Mouse (Mus musculus) monocyte, adult 5-6 weeks (primary cell): ENCODE data around the gene Ptgfr. TPM values are rescaled to one million over a fixed set of nuclear protein-coding genes. Genes with fewer than 3 reads are reported as not detected.

Source experiments
- ATAC-seq: fragments of 153-309, 156-312 bp; replicated peaks from 2 replicates; pipeline ENCODE4 v1.8.0; 2017; ENCODE audit warnings: mild to moderate bottlenecking; ENCODE audit not compliant: low TSS enrichment, insufficient number of reproducible peaks, severe bottlenecking, poor library complexity, low FRiP score
- total RNA-seq: library from RNA; stranded (forward); fragments of 200-1000, 200-491, 200-594 nt; gene quantifications from 3 replicates; pipeline ENCODE4 v1.2.3, GENCODE M21; 2017

Ptgfr gene
- not detected in 3 replicates for total RNA-seq

DNA sequence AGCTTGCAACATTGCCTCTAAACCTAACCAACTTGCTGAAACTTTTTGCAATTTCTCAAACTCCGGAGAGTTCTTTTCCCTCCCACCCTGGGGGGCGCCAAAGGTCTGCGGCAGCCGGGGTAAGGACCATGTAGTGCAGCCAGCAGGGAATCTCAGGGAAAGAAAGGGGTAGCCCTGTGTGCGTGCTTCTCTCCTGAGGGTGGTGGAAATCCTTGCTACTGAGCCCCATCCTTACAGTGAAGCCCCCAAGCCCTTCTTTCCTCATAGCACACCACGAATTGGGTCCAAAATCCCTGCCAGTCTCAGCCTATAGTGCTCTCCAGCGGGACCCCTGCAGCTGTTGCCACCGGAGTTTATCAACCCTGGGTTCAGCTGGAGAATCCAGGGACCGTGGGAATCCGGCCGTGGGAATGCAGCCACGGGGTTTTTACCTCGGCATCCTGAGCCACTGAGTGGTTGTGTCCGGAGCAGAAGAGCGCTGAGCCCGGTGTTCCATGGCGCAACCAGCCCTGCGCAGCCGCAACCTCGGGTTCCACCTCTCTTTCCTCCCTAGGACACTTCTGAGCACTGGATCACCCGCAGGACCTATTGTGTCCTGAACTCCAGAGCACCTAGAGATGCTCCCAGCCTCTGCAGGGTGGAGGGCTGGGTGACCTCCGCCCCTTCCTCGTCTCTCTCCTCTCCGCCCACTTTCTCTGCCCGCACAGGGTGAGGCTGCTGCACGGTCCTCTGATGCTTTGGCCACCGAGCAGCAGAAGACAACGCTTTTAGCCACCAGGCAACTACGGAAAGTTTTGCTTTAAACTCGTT lies at the start of gene Ptgfr:
Ptgfr (minus strand) TSS at position 760 of the 810 bp plus-strand sequence.
- no peak for ATAC-seq

- no peak for ATAC-seq
These were observed 46.5 kb upstream of the Ptgfr start for GRCm38 (mm10) chr3:151883881-151884280.

DNA sequence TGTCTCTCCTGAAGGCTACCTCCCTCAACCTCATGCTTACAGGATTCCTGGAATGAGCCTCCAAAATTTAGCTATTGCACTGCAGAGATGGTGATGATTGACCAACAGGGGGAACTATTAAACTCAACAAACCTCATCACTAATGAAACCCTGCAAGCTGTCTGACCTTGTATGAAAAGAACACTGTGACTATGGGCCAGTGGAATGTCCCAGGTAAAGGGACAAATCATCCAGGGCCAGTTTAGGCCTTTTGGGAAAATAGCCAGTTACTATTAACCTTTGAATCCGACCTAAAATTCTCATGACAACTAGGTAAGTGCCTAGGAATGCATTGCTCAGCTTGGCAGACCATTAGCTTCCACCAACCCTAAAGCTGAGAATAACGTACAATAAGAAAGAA lies 42.6 kb upstream of the Ptgfr start:
- no peak for ATAC-seq

DNA sequence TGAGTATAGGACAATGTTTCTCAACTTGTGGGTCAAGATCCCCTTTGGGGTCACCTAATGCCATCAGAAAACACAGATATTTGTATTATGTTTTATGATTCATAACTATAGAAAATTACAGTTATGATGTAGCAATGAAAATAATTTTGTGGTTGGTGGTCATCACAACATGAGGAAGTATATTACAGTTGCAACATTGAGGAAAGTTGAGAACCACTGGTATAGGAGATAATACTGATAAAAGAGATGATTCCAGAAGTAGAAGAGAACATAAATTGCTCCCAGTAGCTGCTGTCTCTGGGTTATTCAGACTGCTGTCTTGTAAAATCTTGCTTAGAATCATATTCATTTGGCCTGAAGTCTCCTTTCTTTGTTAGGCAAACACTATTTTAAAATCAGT lies 31.5 kb upstream of the Ptgfr start:
- ATAC-seq: no peak

DNA sequence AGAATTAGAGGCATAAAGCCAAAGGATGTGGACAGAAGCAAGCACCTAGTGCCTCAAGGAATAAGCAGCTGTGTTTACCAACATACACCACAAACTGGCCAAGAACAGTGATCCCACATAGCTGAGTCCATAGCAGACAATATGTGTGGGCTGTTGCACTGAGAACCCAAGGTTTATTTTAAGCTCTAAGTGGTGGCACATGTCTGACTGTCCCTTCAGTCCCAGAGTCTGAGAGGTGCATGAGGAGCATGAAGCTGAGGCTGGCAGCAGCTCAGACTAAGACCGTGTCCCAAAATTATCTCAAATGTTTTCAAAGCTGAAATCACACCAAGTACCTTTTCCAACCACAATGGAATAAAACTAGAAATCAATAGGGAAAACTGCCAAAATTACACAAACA lies 13.9 kb upstream of the Ptgfr start:
- ATAC-seq: no peak

DNA sequence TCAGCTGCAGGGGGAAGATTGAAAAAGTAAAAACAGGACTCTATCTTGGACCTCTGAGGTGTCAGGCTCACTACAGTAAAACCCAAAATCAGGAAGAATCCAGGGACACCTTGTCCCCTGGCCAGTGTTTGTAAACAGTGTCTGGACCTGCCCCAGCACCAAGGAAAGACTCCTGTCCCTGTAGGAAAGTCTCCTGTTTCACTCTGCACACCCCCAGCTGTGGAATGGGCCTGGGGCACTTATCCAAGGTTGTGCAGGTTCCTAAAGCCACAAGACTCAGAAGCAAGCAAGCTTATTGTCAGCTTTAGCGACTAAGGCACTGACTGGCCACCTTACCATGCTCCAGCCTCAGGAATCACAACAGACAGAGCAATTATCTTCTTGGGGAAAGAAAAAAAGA lies 13.2 kb upstream of the Ptgfr start:
- ATAC-seq: no peak

- ATAC-seq: no peak
These were observed 8.9 kb upstream of the Ptgfr start for GRCm38 (mm10) chr3:151846292-151846691.

DNA sequence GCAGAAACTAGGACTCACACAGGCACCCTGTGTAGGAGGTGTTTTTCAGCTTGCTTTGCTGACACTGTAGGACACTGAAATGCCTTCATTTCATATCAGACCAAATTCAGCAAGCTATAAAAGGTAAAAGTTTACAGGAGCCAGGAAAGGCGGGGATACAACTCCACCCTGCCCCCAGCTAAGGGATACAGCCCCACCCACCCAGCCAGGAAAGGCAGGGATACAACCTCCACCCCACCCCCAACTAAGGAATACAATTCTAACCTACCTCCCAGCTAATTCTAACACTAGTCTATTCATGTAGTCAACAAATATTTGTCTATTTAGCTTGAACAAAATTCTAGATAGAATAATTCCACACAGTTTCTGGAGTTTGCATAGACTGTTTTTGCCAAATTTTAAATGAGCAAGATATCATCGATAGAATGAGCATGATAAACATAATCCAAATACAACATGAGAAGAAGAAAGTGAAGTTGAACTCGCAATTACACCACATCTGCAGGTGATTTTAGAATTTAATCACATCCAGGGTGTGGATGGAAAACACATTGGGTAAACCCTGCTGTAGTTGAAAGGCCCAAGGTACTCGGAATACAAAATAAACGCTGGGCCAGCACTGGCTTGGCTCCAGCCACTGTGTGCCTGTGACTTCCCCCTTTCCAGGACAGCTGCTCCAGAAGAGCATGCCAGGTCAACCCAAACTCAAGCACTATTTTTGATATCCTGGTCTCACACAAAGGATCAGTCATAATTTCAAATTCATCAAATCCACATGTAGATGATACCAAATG lies 7.1 kb upstream of the Ptgfr start:
- no peak for ATAC-seq

GRCm38 (mm10) chr3:151840688-151841087 lies 3.3 kb upstream of the Ptgfr start:
- ATAC-seq: no peak

GRCm38 (mm10) chr3:151838372-151838771 lies 942 bp upstream of the Ptgfr start:
- ATAC-seq: no peak

GRCm38 (mm10) chr3:151837749-151838148 lies 319 bp upstream of the Ptgfr start:
- ATAC-seq: no peak

GRCm38 (mm10) chr3:151836451-151836850 lies 979 bp downstream of the Ptgfr start:
- no peak for ATAC-seq

- no peak for ATAC-seq
These were observed 1.6 kb downstream of the Ptgfr start for GRCm38 (mm10) chr3:151835831-151836230.

GRCm38 (mm10) chr3:151827950-151828610 lies 9.3 kb downstream of the Ptgfr start:
- no peak for ATAC-seq

DNA sequence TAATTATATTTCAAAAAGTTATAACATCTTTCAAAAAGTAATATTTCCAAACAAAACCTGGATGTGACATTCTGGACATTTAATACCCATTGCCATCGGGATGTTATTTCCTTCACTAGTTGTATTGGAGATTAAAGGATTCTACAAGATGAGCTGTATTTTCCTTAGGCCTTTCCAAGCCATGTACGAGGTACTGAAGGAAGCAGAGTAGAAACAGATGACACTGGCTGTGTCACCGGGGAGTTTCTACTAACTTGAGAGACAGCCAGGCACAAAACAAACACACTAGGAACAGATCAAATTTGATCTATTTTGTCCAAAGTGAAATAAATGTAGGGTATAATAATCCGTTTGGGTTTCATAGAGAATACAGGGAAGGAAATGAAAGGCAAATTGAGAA lies 17.6 kb downstream of the Ptgfr start:
- ATAC-seq: no peak

GRCm38 (mm10) chr3:151818265-151818664 lies 19.2 kb downstream of the Ptgfr start:
- no peak for ATAC-seq

- no peak for ATAC-seq
These were observed 28.8 kb downstream of the Ptgfr start for GRCm38 (mm10) chr3:151808613-151809012.

DNA sequence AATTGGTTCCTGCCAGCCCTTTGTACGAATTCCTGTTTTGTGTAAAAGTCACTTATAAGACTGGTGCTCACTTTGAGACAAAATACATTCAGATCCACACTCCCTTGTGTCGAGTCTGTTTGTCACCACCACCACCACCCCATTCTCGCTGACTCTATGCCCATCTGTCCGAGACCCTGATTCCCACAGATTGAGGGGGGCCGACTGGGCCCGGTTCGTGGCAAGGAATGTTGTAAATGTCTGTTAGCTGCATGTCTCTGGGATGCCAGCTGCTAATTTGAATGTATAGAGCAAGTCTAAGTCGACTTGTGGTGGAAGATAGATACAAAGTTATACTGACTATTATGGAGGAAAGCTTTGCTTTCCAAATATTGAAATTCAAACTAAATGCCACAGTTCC lies 48.8 kb downstream of the Ptgfr start:
- no peak for ATAC-seq

- ATAC-seq: no peak
These were observed 62.3 kb downstream of the Ptgfr start for GRCm38 (mm10) chr3:151775089-151775488.
